In the genomic region with DNA sequence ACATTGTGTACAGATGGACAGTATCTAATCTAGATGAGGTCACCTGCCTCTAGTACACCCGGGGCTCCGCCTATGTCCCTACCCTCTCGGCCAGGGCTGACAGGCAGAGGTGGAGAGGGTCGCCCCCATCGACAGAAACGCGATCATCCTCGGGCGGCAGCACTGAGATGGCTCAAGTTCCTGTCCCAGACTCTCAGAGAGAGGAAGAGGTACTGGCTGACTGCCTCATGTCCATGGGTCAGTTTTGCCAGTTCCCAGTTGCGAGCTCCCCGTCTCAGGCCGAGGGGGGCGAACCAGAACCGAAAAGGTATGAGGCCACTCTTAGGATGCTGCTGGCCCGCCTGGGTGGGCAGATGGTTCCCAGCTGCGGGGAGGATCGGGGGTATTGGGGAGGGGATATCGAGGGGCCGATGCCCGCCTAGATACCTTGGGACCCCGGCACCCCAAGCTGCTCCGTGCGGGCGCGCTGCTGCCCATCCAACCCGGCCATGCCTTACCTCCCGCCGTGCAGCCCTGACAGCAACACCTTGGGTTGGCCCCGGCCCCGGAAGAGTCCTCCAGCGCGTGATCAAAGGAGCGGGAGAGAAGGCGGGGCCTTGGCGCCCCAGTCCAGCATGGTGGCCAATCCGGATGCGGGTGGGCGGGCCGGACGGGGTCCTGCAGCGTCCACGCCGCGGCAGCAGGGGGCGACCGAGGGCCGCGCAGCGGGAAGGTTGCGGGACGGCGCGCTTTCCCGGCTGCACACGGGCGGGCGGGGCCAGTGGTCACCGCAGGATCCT, we compare ENCODE assay signal across 8 mouse cellular contexts. TPM values are rescaled to one million over a fixed set of nuclear protein-coding genes. Genes with fewer than 3 reads are reported as not detected.
A peak's percentile ranks its signal among the peaks of the same experiment; 100 is the strongest.
DNase-seq lines count a peak whose midpoint lies in the region; ATAC-seq and TF ChIP-seq lines count a peak whose summit lies in the region.

Gene AI413582 (minus strand): TSS at position 594 of the 779 bp plus-strand sequence.

- peaks cover 17% of the 10 kb centered on the region for H3K36me3 ChIP-seq in ES-Bruce4 (ENCODE audit: control insufficient read depth, insufficient read depth, low read length, poor library complexity, severe bottlenecking)
- H3K36me3 ChIP-seq in forebrain, embryonic 14.5 days (ENCODE audit: control insufficient read depth, insufficient read depth, low read length) = peaks cover 14% of the 10 kb centered on the region; the same call in 1 of the 2 replicates
- H3K36me3 ChIP-seq in liver, embryonic 16.5 days (ENCODE audit: control insufficient read depth, insufficient read depth) = peaks cover 4% of the 10 kb centered on the region; the same call in 1 of the 2 replicates
- peaks cover 12% of the 10 kb centered on the region for H3K36me3 ChIP-seq in neural tube, embryonic 12.5 days
- H3K36me3 ChIP-seq in stomach, postnatal 0 days (ENCODE audit: control insufficient read depth, insufficient read depth, low read length) = no peaks in the 10 kb centered on the region

- ATAC-seq in cerebellum, adult (ENCODE audit: insufficient number of reproducible peaks, low FRiP score, low TSS enrichment) = peak; percentile 79
- peak; percentile 96 for ATAC-seq in forebrain, embryonic 14.5 days
- ATAC-seq in liver, embryonic 16.5 days (ENCODE audit: low read depth) = peak; percentile 96
- peak; percentile 93 for ATAC-seq in neural tube, embryonic 12.5 days (ENCODE audit: low FRiP score, low read depth)
- peak; percentile 93 for ATAC-seq in stomach, postnatal 0 days (ENCODE audit: low FRiP score, low TSS enrichment)

- intact Hi-C loops in heart, postnatal 10 days (cut with DNase I) = loop anchor here (1.0 to 10.0 kb wide), 2 partner anchors 64 to 199 kb away; no protein-coding TSS in a partner anchor

- peak; percentile 94 for DNase-seq in forebrain, embryonic 14.5 days (ENCODE audit: low spot score)
- DNase-seq in heart, postnatal 10 days = peak; percentile 98
- DNase-seq in large intestine, adult 2 months (ENCODE audit: low read depth, low spot score) = peak; percentile 73
- peak; percentile 98 for DNase-seq in stomach, postnatal 0 days (ENCODE audit: low spot score)

- no peaks in the 10 kb centered on the region for H3K9me3 ChIP-seq in ES-Bruce4 (replicated peaks; ENCODE audit: control insufficient read depth, insufficient read depth, low read length, poor library complexity, severe bottlenecking)
- H3K9me3 ChIP-seq in forebrain, embryonic 14.5 days (replicated peaks; ENCODE audit: control insufficient read depth, low read length) = no peaks in the 10 kb centered on the region
- H3K9me3 ChIP-seq in liver, embryonic 16.5 days (replicated peaks; ENCODE audit: control insufficient read depth, low read length) = no peaks in the 10 kb centered on the region
- H3K9me3 ChIP-seq in neural tube, embryonic 12.5 days = no peaks in the 10 kb centered on the region
- H3K9me3 ChIP-seq in stomach, postnatal 0 days (ENCODE audit: control insufficient read depth, low read length) = no peaks in the 10 kb centered on the region

- peak within 1 kb of the TSS; percentile 19 for H3K27ac ChIP-seq in ES-Bruce4 (ENCODE audit: insufficient read depth, low read length)
- H3K27ac ChIP-seq in forebrain, embryonic 14.5 days (ENCODE audit: low read depth, low read length) = peak within 1 kb of the TSS; percentile 44; the same call in 1 of the 2 replicates
- peak within 1 kb of the TSS; percentile 62 for H3K27ac ChIP-seq in liver, embryonic 16.5 days (ENCODE audit: low read length)
- no peak within 1 kb of the TSS for H3K27ac ChIP-seq in neural tube, embryonic 12.5 days
- H3K27ac ChIP-seq in stomach, postnatal 0 days (replicated peaks) = peak within 1 kb of the TSS; percentile 80

- under 1% methylated on average over 56 of the region's 58 CpGs for WGBS in forebrain, embryonic 14.5 days
- WGBS in large intestine, adult 2 months = under 1% methylated on average over 58 of the region's 58 CpGs
- under 1% methylated on average over 57 of the region's 58 CpGs for WGBS in liver, embryonic 16.5 days (ENCODE audit: insufficient replicate concordance)
- under 1% methylated on average over 58 of the region's 58 CpGs for WGBS in neural tube, embryonic 12.5 days
- under 1% methylated on average over 51 of the region's 58 CpGs for WGBS in stomach, postnatal 0 days

- no peaks in the 10 kb centered on the region for H3K4me1 ChIP-seq in ES-Bruce4 (ENCODE audit: control insufficient read depth, insufficient read depth, low read length)
- H3K4me1 ChIP-seq in forebrain, embryonic 14.5 days (ENCODE audit: control insufficient read depth, insufficient read depth, low read length) = peaks cover 5% of the 10 kb centered on the region; the same call in 1 of the 2 replicates
- H3K4me1 ChIP-seq in liver, embryonic 16.5 days (ENCODE audit: control insufficient read depth, low read depth, low read length) = peaks cover 37% of the 10 kb centered on the region
- peaks cover 27% of the 10 kb centered on the region for H3K4me1 ChIP-seq in neural tube, embryonic 12.5 days
- H3K4me1 ChIP-seq in stomach, postnatal 0 days (replicated peaks; ENCODE audit: control insufficient read depth, insufficient read depth) = 0 out of 2 replicates have a peak, but pooled peaks cover 3% of the 10 kb centered on the region

- H3K4me3 ChIP-seq in ES-Bruce4 (ENCODE audit: low read depth, low read length) = peak within 1 kb of the TSS; percentile 78
- peak within 1 kb of the TSS; percentile 56 for H3K4me3 ChIP-seq in forebrain, embryonic 14.5 days (ENCODE audit: low read depth, low read length)
- H3K4me3 ChIP-seq in liver, embryonic 16.5 days (ENCODE audit: low read depth, low read length) = peak within 1 kb of the TSS; percentile 72
- peak within 1 kb of the TSS; percentile 56 for H3K4me3 ChIP-seq in neural tube, embryonic 12.5 days
- peak within 1 kb of the TSS; percentile 63 for H3K4me3 ChIP-seq in stomach, postnatal 0 days (ENCODE audit: low read depth, low read length)

- TF ChIP-seq CTCF in ES-Bruce4 (IDR thresholded peaks at IDR 0.05; ENCODE audit: low read depth, low read length) = peak; percentile 70
- TF ChIP-seq CTCF in stomach, postnatal 0 days (IDR thresholded peaks at IDR 0.05; ENCODE audit: low read depth) = peak; percentile 96

- no peaks in the 10 kb centered on the region for H3K27me3 ChIP-seq in ES-Bruce4 (ENCODE audit: control insufficient read depth, insufficient read depth, low read length, poor library complexity, severe bottlenecking)
- no peaks in the 10 kb centered on the region for H3K27me3 ChIP-seq in forebrain, embryonic 14.5 days (replicated peaks; ENCODE audit: control insufficient read depth, insufficient read depth, low read length)
- no peaks in the 10 kb centered on the region for H3K27me3 ChIP-seq in liver, embryonic 16.5 days (ENCODE audit: control insufficient read depth, insufficient read depth, low read depth, low read length)
- no peaks in the 10 kb centered on the region for H3K27me3 ChIP-seq in neural tube, embryonic 12.5 days (replicated peaks)
- H3K27me3 ChIP-seq in stomach, postnatal 0 days (ENCODE audit: control insufficient read depth, insufficient read depth, low read length) = no peaks in the 10 kb centered on the region

- no peak for TF ChIP-seq POLR2A in ES-Bruce4 (IDR thresholded peaks at IDR 0.05; ENCODE audit: insufficient read depth, low read length)

- H3K9ac ChIP-seq in ES-Bruce4 (ENCODE audit: low read depth, poor library complexity, severe bottlenecking) = peak within 1 kb of the TSS; percentile 56
- peak within 1 kb of the TSS; percentile 75 for H3K9ac ChIP-seq in forebrain, embryonic 14.5 days (ENCODE audit: low read length)
- H3K9ac ChIP-seq in liver, embryonic 16.5 days (ENCODE audit: low read depth, low read length) = peak within 1 kb of the TSS; percentile 77
- H3K9ac ChIP-seq in neural tube, embryonic 12.5 days = peak within 1 kb of the TSS; percentile 67
- peak within 1 kb of the TSS; percentile 76 for H3K9ac ChIP-seq in stomach, postnatal 0 days (ENCODE audit: low read length)

- peak within 1 kb of the TSS; percentile 92 for H3K4me2 ChIP-seq in forebrain, embryonic 14.5 days (ENCODE audit: low read length)
- H3K4me2 ChIP-seq in liver, embryonic 16.5 days (ENCODE audit: low read depth, low read length) = peak within 1 kb of the TSS; percentile 95
- H3K4me2 ChIP-seq in neural tube, embryonic 12.5 days (replicated peaks) = peak within 1 kb of the TSS; percentile 92
- H3K4me2 ChIP-seq in stomach, postnatal 0 days (replicated peaks; ENCODE audit: low read depth) = peak within 1 kb of the TSS; percentile 98

- TF ChIP-seq EP300 in ES-Bruce4 (IDR thresholded peaks at IDR 0.05; ENCODE audit: insufficient read depth, low read depth, low read length) = no peak; the same call in 1 of the 2 replicates
- TF ChIP-seq EP300 in stomach, postnatal 0 days (optimal IDR thresholded peaks at IDR 0.05) = no peak

RNA-seq across cellular contexts. Expression of gene AI413582, which starts in this region (rescaled TPM):
- 14.4 and 16.8 TPM in 2 replicates for polyA plus RNA-seq in ES-Bruce4 (2011; ENCODE audit: insufficient read depth, insufficient read length, low read depth, missing spikeins)
- 44.6 and 46.2 TPM in 2 replicates for polyA plus RNA-seq in forebrain, embryonic 14.5 days (2014; fragmentation: Nextera tagmentation; extraction: Ambion mirVana)
- 10 to 100 TPM; 10.2 to 11.2 TPM for total RNA-seq in heart, postnatal 10 days (2021)
- 28.5 and 33.5 TPM in 2 replicates for polyA plus RNA-seq in large intestine, adult 2 months (2012; rRNA removed)
- 10.5 and 10.7 TPM in 2 replicates for polyA plus RNA-seq in liver, embryonic 16.5 days (2015; fragmentation: Nextera tagmentation; extraction: Ambion mirVana)
- polyA plus RNA-seq in neural tube, embryonic 12.5 days (2016; fragmentation: Nextera tagmentation; extraction: Ambion mirVana) = 25.0 and 30.9 TPM in 2 replicates
- 37.1 and 37.7 TPM in 2 replicates for polyA plus RNA-seq in stomach, postnatal 0 days (2015; fragmentation: Nextera tagmentation; extraction: Ambion mirVana)
